Mouse (Mus musculus) neutrophil, adult 5-6 weeks (primary cell): Measurements from ENCODE around the gene Lrig1. TPM values are rescaled to one million over a fixed set of nuclear protein-coding genes. Genes with fewer than 3 reads are reported as not detected.

Experiments
- ATAC-seq: fragments of 151-379, 151-347 bp; 2 replicates; pipeline ENCODE4 v1.8.0; 2017; ENCODE audit warnings: mild to moderate bottlenecking, moderate TSS enrichment; ENCODE audit not compliant: insufficient number of reproducible peaks, poor library complexity, low FRiP score, severe bottlenecking; ENCODE audit errors: extremely low read depth
- total RNA-seq: library from RNA; stranded (forward); fragments of 200-1000 nt; gene quantifications from 2 replicates; pipeline ENCODE4 v1.2.3, GENCODE M21; 2017

The Lrig1 gene
- total RNA-seq, 1 experiment from 2014 or later: 1.9 TPM

GRCm38 (mm10) chr6:94680760-94681445 lies 19.1 kb downstream of the Lrig1 start:
- no peak for ATAC-seq

DNA sequence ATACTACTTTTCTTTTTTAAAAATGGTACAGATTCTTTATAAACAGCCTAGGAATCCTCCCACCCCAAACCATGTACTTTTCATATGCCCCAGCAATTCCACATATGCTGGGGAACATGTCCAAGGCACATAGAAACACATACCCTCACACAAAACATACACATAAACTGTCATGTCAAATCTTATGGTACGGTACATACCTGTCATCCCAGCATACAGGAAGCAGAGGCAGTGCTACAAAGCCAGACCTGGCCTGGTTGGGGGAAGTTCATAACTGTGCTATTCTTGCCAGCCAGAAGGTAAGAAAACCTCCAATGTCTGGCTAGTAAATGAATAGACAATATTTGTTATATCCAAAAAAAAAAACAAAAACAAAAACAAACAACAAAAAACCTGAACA lies 20.7 kb downstream of the Lrig1 start:
- no peak for ATAC-seq

GRCm38 (mm10) chr6:94678377-94679164 lies 21.4 kb downstream of the Lrig1 start:
- ATAC-seq: no peak

- ATAC-seq: no peak
These were observed 22.5 kb downstream of the Lrig1 start for GRCm38 (mm10) chr6:94677448-94677847.

DNA sequence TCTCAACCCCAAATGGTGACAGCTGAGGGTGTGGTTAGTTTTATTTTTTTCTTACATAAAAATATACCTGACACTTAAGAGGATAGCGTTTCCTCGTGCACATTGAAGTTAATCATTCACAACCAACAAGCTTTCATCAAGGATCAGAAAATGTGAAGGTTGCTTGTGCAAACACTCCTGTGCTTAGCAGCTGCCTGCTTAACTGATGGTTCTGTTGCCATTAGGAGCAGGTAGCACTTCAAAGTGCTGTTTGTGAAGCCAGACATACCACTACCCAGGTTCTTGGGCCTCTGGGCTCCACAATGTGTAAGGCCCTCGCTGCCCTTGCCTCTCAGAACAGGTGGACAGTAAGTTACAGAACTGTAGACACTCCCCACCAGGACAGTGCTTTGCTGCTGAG lies 23.1 kb downstream of the Lrig1 start:
- ATAC-seq: no peak

GRCm38 (mm10) chr6:94676300-94676699 lies 23.7 kb downstream of the Lrig1 start:
- ATAC-seq: no peak

DNA sequence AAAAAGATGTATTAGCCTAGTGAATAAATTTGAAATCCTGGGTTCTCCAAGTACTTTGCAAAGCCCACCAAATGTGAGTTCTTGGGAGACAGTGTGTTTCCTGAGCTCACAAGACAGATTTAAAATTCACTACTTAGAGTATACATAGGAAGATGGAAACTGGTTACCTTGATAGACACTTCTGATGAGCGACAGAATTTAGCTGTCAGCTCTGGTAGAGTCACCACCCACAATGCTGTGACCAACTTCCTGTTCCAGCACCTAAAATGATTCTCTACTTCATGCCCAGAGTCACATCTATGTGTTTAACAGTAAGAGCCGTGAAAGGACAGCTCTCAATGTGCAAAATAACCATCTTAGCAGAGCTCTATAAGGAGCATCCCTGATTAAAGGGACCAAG lies 27.5 kb downstream of the Lrig1 start:
- ATAC-seq: no peak

DNA sequence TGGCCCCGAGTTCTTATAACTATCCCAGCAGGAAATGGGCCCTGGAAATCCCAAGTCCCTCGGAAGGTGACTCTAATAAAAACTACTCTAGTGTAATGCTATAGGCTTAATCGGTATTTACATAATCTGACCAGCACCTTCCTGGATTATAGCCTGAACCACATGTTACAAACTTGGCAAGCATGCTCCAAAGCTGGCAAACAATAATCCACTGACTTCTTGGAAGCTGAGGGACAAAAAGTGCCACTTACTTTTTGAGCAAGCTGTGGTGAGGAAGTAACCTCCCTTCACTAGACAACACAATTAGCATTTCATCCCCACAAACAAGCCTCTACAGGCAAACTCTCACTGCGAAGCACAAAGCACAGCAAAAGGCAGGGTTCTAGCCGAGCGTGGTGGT lies 30.6 kb downstream of the Lrig1 start:
- ATAC-seq: no peak

- no peak for ATAC-seq
These were observed 31.6 kb downstream of the Lrig1 start for GRCm38 (mm10) chr6:94668204-94668863.

DNA sequence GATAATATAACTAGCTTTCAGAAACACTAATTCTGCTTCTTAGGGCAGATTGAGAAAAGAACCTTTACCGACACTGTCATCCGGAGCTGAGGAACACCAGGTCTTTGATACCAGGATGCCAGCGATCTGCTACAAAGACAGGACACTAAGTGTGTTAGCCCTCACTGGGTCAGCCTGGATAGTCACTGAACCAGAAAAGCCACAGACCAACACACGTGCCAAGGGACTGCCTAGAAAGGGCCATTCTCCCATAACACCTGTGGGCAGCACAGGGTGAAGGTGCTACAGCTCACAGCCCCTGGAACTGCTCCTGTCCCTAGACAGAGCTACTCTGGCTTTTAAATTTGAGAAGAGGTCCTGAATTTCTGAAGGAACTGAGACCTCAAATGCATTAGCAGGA lies 32.8 kb downstream of the Lrig1 start:
- no peak for ATAC-seq

DNA sequence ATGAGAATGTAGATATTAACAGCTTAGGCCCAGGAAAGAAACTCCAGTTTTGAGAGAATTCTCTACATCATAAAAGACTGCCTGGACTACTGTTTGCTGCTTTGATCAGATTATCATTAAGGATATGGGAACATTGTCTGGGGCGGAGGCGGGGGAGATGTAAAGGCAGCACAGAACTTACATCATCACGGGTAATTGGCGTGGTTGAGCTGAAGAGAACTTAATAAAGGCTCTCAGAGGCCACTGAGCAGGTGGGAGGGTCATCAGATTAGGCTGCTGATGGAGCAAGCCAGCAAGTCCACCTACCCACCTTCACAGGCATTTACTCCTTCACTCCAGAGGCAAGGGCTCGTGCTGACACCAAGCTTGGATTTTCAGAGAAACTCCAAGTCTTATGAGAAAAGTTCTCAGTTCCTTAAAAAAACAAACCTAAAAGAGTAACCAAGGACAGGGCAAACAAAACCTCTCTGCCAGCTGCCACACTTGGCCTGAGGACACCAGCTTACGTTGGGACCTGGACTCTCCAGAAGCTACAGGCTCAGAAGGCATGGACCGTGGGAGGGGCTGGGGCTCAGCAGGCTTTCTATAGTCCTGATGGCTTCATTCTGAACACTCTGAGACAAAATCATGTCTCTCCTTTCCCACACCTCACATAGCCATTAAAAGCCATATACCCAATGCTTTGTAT lies 33.4 kb downstream of the Lrig1 start:
- no peak for ATAC-seq

DNA sequence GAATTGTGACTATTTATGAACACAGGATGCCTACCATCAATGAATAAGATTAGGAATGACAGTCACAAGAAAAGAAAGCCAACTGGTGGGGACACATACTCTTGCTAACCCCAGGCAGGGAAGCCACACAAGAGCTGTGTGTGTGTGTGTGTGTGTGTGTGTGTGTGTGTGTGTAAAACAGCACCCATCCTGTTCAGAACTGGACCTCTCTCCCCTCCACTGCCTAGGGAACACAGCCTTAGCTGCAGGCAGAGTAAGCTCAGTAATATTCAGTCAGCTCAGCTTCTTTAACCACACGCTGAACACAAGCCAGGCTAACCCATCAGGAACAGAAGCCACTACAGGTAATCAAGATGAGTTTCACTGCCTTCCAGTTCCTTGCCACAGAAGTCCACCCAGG lies 34.3 kb downstream of the Lrig1 start:
- no peak for ATAC-seq

DNA sequence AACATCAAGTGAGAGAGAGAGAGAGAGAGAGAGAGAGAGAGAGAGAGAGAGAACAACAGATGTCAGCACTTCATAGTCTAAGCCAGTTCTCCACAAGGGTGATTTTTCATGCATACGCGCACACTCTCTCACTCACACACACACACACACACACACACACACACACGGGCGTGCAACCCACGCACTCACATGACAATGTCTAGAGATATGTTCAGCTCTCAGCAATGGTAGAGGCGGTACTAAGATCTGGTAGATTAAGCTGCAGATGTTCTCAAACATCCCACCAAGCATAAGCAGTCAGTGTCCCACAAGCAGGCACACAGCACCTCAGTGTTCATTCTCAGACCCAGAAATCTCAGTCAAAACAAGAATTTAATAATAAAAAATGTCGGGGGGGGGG lies 34.7 kb downstream of the Lrig1 start:
- ATAC-seq: no peak

DNA sequence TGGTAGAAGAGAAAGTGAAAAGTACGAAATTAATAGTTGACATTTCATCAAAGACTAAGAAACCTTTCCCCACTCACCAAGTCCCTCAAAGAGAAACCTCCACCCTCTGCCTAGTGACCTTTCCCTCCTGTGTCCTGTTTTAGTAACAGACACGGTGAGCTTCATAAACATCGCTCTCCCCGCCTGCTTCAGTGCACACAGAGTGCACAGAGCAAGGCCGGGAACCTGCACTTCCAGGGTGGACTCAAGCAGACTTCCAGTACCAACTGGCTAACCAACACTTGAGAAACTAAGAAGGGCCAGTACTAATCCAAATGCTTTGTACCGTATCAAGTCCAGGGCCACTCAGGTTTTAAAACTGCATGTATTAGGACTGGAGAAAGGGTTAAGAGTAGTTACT lies 36.0 kb downstream of the Lrig1 start:
- ATAC-seq: no peak

DNA sequence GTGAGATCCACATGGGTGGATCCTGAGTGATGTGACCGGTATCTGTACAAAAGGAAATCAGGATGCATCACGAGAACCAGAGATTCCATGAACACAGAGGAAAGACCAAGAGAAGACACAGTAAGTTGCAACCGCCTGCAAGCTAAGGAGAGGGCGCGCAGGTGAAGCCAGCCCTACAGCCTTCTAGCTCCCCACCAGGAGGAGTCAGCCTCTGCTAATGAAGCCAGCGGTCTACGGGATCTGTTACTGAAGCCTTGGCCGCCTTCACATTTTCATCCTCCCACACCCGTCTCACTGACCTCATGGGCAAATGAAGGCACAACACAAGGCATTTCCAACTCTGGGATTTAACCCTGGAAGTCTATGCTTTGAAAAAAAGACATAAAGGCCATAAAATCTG lies 38.0 kb downstream of the Lrig1 start:
- no peak for ATAC-seq

DNA sequence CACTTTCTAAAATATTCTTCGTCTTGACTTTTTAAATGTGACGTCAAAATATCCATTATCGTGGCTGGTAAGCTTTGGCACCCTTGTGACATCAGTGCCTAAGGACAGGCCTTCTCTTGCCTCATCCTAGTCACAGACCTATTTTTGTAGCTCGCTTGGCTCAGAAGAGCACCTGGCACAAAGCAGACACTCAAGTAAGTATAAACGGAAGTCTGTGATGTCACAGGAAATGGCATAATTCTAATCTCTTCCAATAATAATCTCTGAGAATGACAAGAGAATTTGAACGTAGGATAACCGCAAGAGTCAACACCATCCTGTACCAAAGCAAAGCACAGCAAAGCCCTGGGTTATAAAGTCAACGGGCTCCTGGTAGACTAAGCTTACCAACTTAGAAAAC lies 38.6 kb downstream of the Lrig1 start:
- no peak for ATAC-seq

- ATAC-seq: no peak
These were observed 40.0 kb downstream of the Lrig1 start for GRCm38 (mm10) chr6:94659886-94660333.

- ATAC-seq: no peak
These were observed 41.9 kb downstream of the Lrig1 start for GRCm38 (mm10) chr6:94658136-94658480.
